Mouse (Mus musculus) bone marrow, adult 2 months (tissue): ENCODE results near the gene Gm10837. TPM values are rescaled to one million over a fixed set of nuclear protein-coding genes. Genes with fewer than 3 reads are reported as not detected.

Source experiments
- H3K27ac ChIP-seq: fragments of 200-500 bp; 2 replicates; pipeline ENCODE4 v1.5.1; 2012; ENCODE audit warnings: low read depth, mild to moderate bottlenecking, control low read depth, inconsistent platforms, low read length; ENCODE audit not compliant: control insufficient read depth, poor library complexity, insufficient read depth
- H3K4me1 ChIP-seq: fragments of 200-500 bp; 2 replicates; pipeline ENCODE4 v1.6.1; 2011; ENCODE audit warnings: low read length; ENCODE audit not compliant: control insufficient read depth, insufficient read depth
- H3K4me3 ChIP-seq: fragments of 200-500 bp; replicated peaks from 2 replicates; pipeline ENCODE3; 2011; ENCODE audit warnings: mild to moderate bottlenecking, low read depth, low read length, control low read depth; ENCODE audit not compliant: control insufficient read depth
- CTCF ChIP-seq: fragments of 200-500 bp; IDR thresholded peaks from 2 replicates; pipeline ENCODE4 v1.5.1; 2011; ENCODE audit warnings: low read length, control low read depth; ENCODE audit not compliant: control insufficient read depth, insufficient read depth
- POLR2A ChIP-seq: fragments of 200-500 bp; IDR thresholded peaks from 2 replicates; pipeline ENCODE4 v1.6.1; 2011; ENCODE audit warnings: low read depth, mild to moderate bottlenecking, control low read depth, low read length, borderline replicate concordance; ENCODE audit not compliant: control insufficient read depth
- whole genome bisulfite sequencing: fragments of 180-500 bp; shearing (Covaris S2); methylation state at CpG from one replicate; pipeline ENCODE4 v1.1.7; 2018; 5-methylcytosine and 5-hydroxymethylcytosine counted together
- polyA plus RNA-seq: library from polyadenylated mRNA; stranded (reverse); fragments of >200 nt; gene quantifications from 2 replicates; pipeline ENCODE4 v1.2.4, GENCODE M21; 2011; ENCODE audit warnings: low replicate concordance; ENCODE audit not compliant: missing spikeins, insufficient read depth, insufficient read length

Gene Gm10837
- polyA plus RNA-seq, 1 experiment = not detected

DNA sequence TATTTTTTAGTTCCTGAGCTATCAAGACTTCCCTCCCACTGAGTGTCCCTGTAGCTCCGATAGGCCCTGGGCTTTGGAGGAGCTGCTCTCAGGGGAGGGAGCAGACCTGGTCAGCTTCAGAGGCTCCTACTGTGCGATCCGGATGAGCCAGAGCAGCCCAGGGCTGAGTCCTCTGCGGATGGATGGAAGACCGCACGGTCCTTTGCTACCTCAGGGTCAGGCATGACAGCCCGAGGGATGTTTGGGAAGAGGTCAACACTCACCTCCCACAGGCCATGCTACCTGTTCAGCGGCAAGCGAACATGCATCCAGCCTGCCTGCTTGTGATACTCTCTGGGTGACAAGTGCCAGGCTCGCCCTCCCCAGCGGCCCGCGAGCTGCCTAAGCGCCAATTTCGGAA, 9.2 kb upstream of the Gm10837 start:
- TF ChIP-seq POLR2A (no peak), CTCF (no peak)
- WGBS = 10% methylated on average over 15 of the region's 15 CpGs
- H3K27ac ChIP-seq = no peak overlapping the region
- H3K4me3 ChIP-seq = no peak overlapping the region
- no peaks in the 10 kb centered on the region for H3K4me1 ChIP-seq

DNA sequence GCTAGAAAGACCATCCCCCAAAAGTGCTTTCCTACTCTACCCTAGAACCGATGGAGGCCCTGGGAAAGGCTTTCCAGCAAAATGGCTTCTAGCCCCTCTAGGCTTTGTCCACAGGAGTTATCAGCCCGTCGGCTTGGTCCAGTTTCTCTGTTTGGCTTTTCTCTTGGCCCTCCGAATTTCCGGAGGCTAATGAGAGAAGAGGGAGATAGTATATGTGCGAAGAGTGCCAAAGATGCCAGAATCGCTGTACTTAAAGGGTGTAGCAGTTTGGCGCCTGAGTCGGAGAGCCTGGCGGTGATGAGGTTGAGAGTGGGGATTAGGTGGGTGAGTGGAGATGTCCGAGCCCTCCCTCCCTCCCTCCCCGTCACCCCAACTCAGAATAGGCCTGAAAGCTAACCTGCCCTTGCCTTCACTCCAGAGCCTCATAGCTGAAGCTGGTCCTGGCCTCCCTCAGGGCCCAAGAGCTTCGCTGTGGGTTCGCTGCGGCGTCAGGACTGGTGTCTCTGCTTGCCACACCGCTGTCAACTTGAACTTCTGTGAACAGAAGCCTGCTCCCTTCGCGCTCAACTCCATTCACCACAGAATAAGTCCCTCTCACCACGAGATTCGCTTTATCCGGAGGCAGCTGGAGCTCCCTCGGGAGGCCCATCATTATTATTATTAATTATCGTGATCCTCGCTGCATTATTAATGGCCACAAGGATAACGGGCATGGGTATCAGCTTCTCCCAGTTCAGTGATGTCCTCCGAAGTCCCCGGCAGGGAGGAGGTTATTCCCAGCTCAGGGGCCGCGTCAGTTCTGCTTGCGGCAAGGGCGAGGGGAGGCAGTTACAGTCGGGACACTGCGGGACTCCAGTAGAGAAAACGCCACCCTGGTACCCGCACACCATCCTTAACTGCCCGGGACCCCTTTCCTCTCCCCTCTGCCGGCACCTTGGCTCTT, 8.0 kb upstream of the Gm10837 start:
- TF ChIP-seq POLR2A = no peak
- no peak for TF ChIP-seq CTCF
- Histone ChIP-seq H3K4me3 (no peak overlapping the region), H3K27ac (no peak overlapping the region), H3K4me1 (no peaks in the 10 kb centered on the region)
- 5% methylated on average over 38 of the region's 38 CpGs for WGBS

DNA sequence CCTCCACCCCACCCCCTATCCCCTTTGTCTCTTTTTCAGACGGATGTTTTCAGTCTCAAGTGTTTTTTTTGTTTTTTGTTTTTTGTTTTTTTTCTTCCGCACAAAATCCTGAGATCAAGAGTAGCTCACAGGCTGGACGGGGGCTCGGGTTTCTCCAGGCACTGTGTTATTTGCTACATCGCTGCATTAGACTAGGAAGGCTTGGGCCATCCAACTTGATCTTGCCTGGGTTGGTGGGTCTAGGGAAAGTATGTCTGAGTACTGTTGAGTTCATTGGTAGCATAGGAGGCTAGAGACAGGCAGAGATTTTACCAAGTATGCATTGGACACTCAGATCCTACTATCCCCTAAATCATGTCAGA, 7.4 kb upstream of the Gm10837 start:
- WGBS = 8% methylated on average over 5 of the region's 5 CpGs
- Histone ChIP-seq H3K27ac (no peak overlapping the region), H3K4me1 (no peaks in the 10 kb centered on the region), H3K4me3 (no peak overlapping the region)
- TF ChIP-seq CTCF (no peak), POLR2A (no peak)

DNA sequence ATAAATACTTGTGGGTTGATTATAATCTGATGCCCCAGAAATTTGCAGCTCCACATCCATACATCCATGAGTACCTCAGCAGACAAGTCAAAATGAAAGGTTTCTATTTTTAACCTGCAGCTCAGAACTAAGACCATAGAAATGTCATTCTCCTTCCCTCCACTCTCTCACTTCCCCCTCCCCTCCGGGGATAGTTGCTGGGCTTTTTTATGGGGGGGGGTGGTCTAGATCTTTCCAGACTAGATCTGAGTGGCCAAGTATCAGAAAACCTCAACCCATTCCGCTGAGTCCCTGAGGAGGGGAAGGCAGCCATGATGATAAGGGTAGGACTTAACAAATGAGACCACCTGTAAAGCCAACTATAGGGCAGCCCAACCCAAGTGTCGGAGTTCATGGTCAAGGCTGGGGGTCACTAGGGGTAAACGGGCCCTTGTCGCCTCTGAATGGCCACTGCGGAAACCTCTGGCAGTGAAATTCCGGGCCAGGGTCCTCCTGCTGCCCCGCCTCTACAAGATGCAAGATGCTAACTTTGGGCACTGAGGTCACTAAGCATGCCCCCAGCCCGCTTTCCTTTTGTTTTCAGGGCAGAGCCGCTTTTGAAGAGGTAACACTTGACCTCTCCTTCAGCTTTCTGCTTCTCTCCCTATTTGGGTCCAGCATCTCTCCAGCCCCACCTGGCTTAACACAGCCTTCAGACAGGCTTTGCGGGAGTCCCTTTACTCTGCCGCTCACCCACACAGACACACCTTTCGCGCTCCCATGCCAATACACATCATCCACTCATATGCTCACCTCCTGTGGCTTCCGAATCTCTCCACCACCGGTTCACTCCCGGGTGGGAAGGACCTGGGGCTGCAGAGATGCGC, 6.6 kb upstream of the Gm10837 start:
- Histone ChIP-seq H3K4me3 (no peak overlapping the region), H3K4me1 (no peaks in the 10 kb centered on the region), H3K27ac (no peak overlapping the region)
- WGBS = 8% methylated on average over 18 of the region's 18 CpGs
- TF ChIP-seq CTCF = no peak
- TF ChIP-seq POLR2A = no peak

DNA sequence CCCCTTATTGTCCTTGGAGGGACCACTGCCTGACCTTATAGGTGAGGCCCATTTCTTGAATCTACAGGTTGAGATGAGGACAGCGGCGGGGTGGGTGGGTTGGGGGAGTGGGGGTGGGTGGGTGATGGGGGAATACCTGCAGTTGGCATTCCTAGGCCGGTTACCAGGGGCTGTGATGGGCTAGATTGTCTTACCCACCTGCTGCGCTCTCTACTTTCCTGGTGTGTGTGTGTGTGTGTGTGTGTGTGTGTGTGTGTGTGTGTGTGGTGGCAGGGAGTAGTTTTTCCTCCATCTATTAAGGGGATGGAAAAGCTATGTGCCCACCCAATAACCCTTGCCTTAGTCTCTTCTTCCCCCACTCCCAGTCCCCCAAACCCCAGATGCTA, 5.9 kb upstream of the Gm10837 start:
- TF ChIP-seq CTCF (no peak), POLR2A (no peak)
- no peaks in the 10 kb centered on the region for H3K4me1 ChIP-seq
- H3K27ac ChIP-seq = no peak overlapping the region
- whole genome bisulfite sequencing = 18% methylated on average over 4 of the region's 4 CpGs
- no peak overlapping the region for H3K4me3 ChIP-seq

DNA sequence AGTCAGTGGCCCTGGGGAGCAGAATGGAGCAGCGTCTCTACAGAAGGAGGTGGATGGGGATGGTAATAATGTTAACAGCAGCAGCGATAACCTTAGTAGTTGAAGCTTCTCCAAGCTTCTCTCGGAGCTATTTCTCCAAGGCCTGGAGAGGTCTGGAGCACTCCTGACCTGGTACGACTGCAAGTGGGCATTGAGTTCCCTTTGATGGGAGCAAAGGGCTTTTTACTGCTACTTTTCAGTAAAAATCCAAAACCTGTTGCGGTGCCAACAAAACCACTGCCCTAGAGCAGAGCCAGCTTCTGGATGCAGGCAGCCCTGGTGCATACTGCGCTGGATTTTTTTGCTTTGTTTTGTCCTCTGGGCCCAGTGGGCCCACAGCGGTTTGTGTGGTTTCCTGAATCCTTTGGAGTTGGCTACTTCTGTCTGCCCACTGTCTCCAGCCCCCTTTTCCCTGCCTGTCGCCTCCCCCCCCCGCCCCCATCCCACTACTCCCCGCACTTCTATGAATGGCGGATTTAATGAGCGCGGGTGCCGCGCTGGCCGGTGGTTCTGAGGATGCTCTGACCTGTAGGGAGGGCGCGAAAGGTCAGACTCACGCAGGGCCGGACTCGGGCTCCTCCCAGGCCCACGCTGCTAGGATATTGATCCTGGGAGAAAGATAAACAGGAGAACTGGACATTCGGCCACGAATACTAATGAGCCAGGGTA, 5.4 kb upstream of the Gm10837 start:
- TF ChIP-seq POLR2A (no peak), CTCF (no peak)
- Histone ChIP-seq H3K4me3 (no peak overlapping the region), H3K27ac (no peak overlapping the region), H3K4me1 (no peaks in the 10 kb centered on the region)
- whole genome bisulfite sequencing = 5% methylated on average over 24 of the region's 24 CpGs

DNA sequence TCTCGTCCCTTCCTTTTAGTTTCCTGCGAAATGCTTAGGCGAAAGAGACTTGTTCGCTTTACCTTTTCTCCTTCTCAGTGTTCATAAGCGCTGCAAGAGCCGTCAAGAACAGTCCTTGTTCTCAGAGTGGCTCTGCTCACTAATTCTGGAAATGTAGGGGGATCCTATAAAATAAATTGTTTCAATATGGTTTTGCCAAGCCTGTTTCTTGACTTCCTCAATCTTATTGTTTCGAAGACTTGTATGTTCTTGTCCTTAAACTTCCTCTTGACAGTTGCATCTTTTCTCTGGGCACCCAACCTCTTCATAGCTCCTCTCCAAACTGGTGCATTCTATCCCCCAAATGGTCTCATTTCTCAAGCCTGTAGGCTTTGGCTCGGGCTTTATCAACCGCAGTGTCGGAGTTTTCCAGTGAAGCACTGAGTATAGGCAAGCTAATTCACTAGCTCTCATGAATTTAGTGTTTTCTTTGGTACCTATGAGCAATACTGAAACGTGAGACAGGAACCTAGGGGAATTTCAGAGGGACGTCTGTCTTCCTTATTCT, 4.7 kb upstream of the Gm10837 start:
- TF ChIP-seq CTCF (no peak), POLR2A (no peak)
- no peak overlapping the region for H3K27ac ChIP-seq
- H3K4me1 ChIP-seq = no peaks in the 10 kb centered on the region
- no peak overlapping the region for H3K4me3 ChIP-seq
- WGBS = 5% methylated on average over 12 of the region's 12 CpGs
